Comparison of ENCODE assay signal across 10 mouse cellular contexts in the genomic region with DNA sequence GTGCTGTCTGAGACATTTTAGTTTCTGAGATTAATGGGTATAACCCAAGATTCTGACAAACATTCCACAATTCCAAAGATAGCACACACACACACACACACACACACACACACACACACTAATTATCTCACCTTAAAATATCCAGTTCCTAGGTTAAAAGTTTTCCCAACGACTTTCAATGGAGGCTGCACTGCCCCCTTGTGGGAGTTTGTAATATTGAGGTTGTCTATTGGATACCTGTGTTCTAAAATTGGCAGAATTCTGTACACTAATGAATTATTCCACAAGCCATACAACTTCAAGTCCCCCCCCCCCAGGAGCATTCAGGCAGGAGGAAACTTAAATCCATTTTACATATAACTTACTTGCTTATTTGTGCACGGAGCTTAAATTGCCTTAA. TPM values are rescaled to one million over a fixed set of nuclear protein-coding genes. Genes with fewer than 3 reads are reported as not detected.
DNase-seq lines count a peak whose midpoint lies in the region; ATAC-seq and TF ChIP-seq lines count a peak whose summit lies in the region.
"Had no signal": no experiment of that assay in that cellular context is flagged by ENCODE, and none has a peak within 500 bp of the region (broad histone marks: within the 10 kb centered on the region; RNA-seq: fewer than 3 reads in every experiment).

No protein-coding gene starts in this region.

- 25% methylated on average over 2 of the region's 2 CpGs for WGBS in kidney, postnatal 0 days
- WGBS in kidney, embryonic 14.5 days = 8% methylated on average over 2 of the region's 2 CpGs

- H3K36me3 ChIP-seq in kidney, postnatal 0 days (ENCODE audit: insufficient read depth, low read length) = no peaks in the 10 kb centered on the region
- no peaks in the 10 kb centered on the region for H3K36me3 ChIP-seq in kidney, embryonic 14.5 days (ENCODE audit: control insufficient read depth, insufficient read depth, low read length)
- H3K36me3 ChIP-seq: limb, embryonic 12.5 days had no signal

- no peak overlapping the region for H3K4me3 ChIP-seq in kidney, postnatal 0 days (replicated peaks; ENCODE audit: low read depth, low read length)
- no peak overlapping the region for H3K4me3 ChIP-seq in kidney, embryonic 14.5 days (ENCODE audit: low read length)
- H3K4me3 ChIP-seq: erythroblast, embryonic 14.5 days; limb, embryonic 12.5 days had no signal

- no peak for ATAC-seq in kidney, postnatal 0 days (replicated peaks; ENCODE audit: low FRiP score, low read depth)
- ATAC-seq in kidney, embryonic 14.5 days (ENCODE audit: low FRiP score, low TSS enrichment) = no peak
- ATAC-seq in granulocyte monocyte progenitor cell, adult 5-6 weeks (replicated peaks; ENCODE audit: poor library complexity, severe bottlenecking) = no peak

- no peak overlapping the region for H3K9ac ChIP-seq in kidney, postnatal 0 days (ENCODE audit: low read depth, low read length)
- no peak overlapping the region for H3K9ac ChIP-seq in kidney, embryonic 14.5 days (ENCODE audit: low read depth, low read length)
- H3K9ac ChIP-seq: limb, embryonic 12.5 days had no signal

- no peak overlapping the region for H3K4me2 ChIP-seq in kidney, postnatal 0 days (ENCODE audit: low read length)
- no peak overlapping the region for H3K4me2 ChIP-seq in kidney, embryonic 14.5 days (replicated peaks; ENCODE audit: low read depth, low read length)
- H3K4me2 ChIP-seq: limb, embryonic 12.5 days had no signal

- TF ChIP-seq CTCF in kidney, postnatal 0 days (IDR thresholded peaks at IDR 0.05; ENCODE audit: low read depth) = peak; percentile 86

- H3K27me3 ChIP-seq in kidney, postnatal 0 days (ENCODE audit: insufficient read depth, low read length) = no peaks in the 10 kb centered on the region
- H3K27me3 ChIP-seq in kidney, embryonic 14.5 days (ENCODE audit: control insufficient read depth, insufficient read depth, low read length) = no peaks in the 10 kb centered on the region

- no peaks in the 10 kb centered on the region for H3K4me1 ChIP-seq in kidney, postnatal 0 days (replicated peaks; ENCODE audit: insufficient read depth, low read length)
- no peaks in the 10 kb centered on the region for H3K4me1 ChIP-seq in kidney, embryonic 14.5 days (ENCODE audit: control insufficient read depth, insufficient read depth, low read length)

- no peaks in the 10 kb centered on the region for H3K9me3 ChIP-seq in kidney, postnatal 0 days (replicated peaks; ENCODE audit: low read length)
- H3K9me3 ChIP-seq in kidney, embryonic 14.5 days (ENCODE audit: control insufficient read depth, low read length) = no peaks in the 10 kb centered on the region
- H3K9me3 ChIP-seq: limb, embryonic 12.5 days had no signal

- H3K27ac ChIP-seq in kidney, postnatal 0 days = no peak overlapping the region
- H3K27ac ChIP-seq in kidney, embryonic 14.5 days (ENCODE audit: low read depth, low read length) = no peak overlapping the region
- H3K27ac ChIP-seq: limb, embryonic 12.5 days had no signal

- intact Hi-C loops in left cerebral cortex, postnatal 4 days (cut with DNase I) = loop anchor here (10.0 kb wide), 1 partner anchor 1082 kb away; no protein-coding TSS in a partner anchor

- peak; percentile 15 to 81 for DNase-seq in adrenal gland, adult (ENCODE audit: inconsistent age in 2 of 2, low spot score in 1 of 2)
- DNase-seq in adrenal gland, adult 8-10 months = no peak
- DNase-seq in kidney, postnatal 0 days (ENCODE audit: low spot score) = no peak
- peak; percentile 54 to 63 for DNase-seq in B cell, adult 2 months
- DNase-seq in cerebellum, postnatal 14 days = peak; percentile 69 to 72
- peak; percentile 39 for DNase-seq in left cerebral cortex, postnatal 4 days

RNA-seq across cellular contexts. Expression of gene Prkg1, which starts 18.2 kb away (rescaled TPM):
- total RNA-seq in adrenal gland, adult 8-10 months (2022) = 10 to 100 TPM in 3 of 4 experiments, 1 to 10 TPM in 1; 8.4 to 12.1 (median 11.5) TPM
- polyA plus RNA-seq in kidney, postnatal 0 days (2015; fragmentation: Nextera tagmentation; extraction: Ambion mirVana) = 2.3 and 2.8 TPM in 2 replicates
- 1.9 and 2.1 TPM in 2 replicates for polyA plus RNA-seq in kidney, embryonic 14.5 days (2014; fragmentation: Nextera tagmentation; extraction: Ambion mirVana)
- 10 to 100 TPM; 13.5 to 15.5 TPM for total RNA-seq in left cerebral cortex, postnatal 4 days (2021)
- not detected in 2 replicates for total RNA-seq in granulocyte monocyte progenitor cell, adult 5-6 weeks (2014; fragmentation: Nextera tagmentation)
- total RNA-seq in granulocyte monocyte progenitor cell, adult 5-6 weeks (2017) = 0.31 TPM in 1 of 2 replicates, not detected in the other
- polyA plus RNA-seq: erythroblast, embryonic 14.5 days had no signal

Comparison
In these comparisons a context has a peak if more than half of its experiments do, and no peak if none do; other contexts are left out.
1. DNase-seq: peak in adrenal gland, adult (2 of 2), B cell, adult 2 months (2 of 2), cerebellum, postnatal 14 days (2 of 2) and left cerebral cortex, postnatal 4 days (single experiment); none in adrenal gland, adult 8-10 months (single experiment) and kidney, postnatal 0 days (single experiment).
2. RNA of gene Prkg1, which starts 18.2 kb away (total RNA-seq): 13.5 to 15.5 TPM in left cerebral cortex, postnatal 4 days and 8.4 to 12.1 TPM in adrenal gland, adult 8-10 months; 0.31 TPM in granulocyte monocyte progenitor cell, adult 5-6 weeks; every median in the first group is over 4 times any median in the second.